Mouse (Mus musculus) kidney, embryonic 15.5 days (tissue): ENCODE measurements around the gene 1700007K13Rik. TPM values are rescaled to one million over a fixed set of nuclear protein-coding genes. Genes with fewer than 3 reads are reported as not detected.
"Not testable (repeated sequence)": the region's sequence is repeated elsewhere in the genome, so short reads cannot be mapped to it uniquely, and the experiment has no call there.

Source experiments
- ATAC-seq: fragments of 200-750 bp; cut with Nextera tagmentation; replicated peaks from 2 replicates; pipeline ENCODE4 v1.8.0; 2017; ENCODE audit warnings: moderate TSS enrichment; ENCODE audit not compliant: low FRiP score
- H3K27ac ChIP-seq: fragments of 300-500 bp; sonication (generic); 2 replicates; pipeline ENCODE4 v1.5.1; 2015; ENCODE audit warnings: mild to moderate bottlenecking, inconsistent platforms
- H3K27me3 ChIP-seq: fragments of 300-500 bp; sonication (generic); 2 replicates; pipeline ENCODE4 v1.6.1; 2015; ENCODE audit warnings: inconsistent platforms
- H3K36me3 ChIP-seq: fragments of 300-500 bp; sonication (generic); 2 replicates; pipeline ENCODE4 v1.6.1; 2015; ENCODE audit warnings: inconsistent platforms
- H3K4me1 ChIP-seq: fragments of 300-500 bp; sonication (generic); 2 replicates; pipeline ENCODE4 v1.6.1; 2015; ENCODE audit warnings: inconsistent platforms
- H3K4me2 ChIP-seq: fragments of 300-500 bp; sonication (generic); 2 replicates; pipeline ENCODE4 v1.6.1; 2015; ENCODE audit warnings: moderate library complexity, mild to moderate bottlenecking, inconsistent platforms
- H3K4me3 ChIP-seq: fragments of 300-500 bp; sonication (generic); replicated peaks from 2 replicates; pipeline ENCODE4 v1.5.1; 2015; ENCODE audit warnings: mild to moderate bottlenecking, inconsistent platforms
- H3K9ac ChIP-seq: fragments of 300-500 bp; sonication (generic); 2 replicates; pipeline ENCODE4 v1.6.1; 2015; ENCODE audit warnings: mild to moderate bottlenecking, inconsistent platforms
- H3K9me3 ChIP-seq: fragments of 300-500 bp; sonication (generic); replicated peaks from 2 replicates; pipeline ENCODE4 v1.6.1; 2016; ENCODE audit warnings: inconsistent platforms
- WGBS: fragments of 180-500 bp; shearing (Covaris S2); methylation state at CpG from one replicate; pipeline ENCODE4 v1.1.7; 2015; ENCODE audit warnings: mixed read lengths; 5-methylcytosine and 5-hydroxymethylcytosine counted together
- polyA plus RNA-seq: library from polyadenylated mRNA; unstranded; fragments of >200 nt; fragmentation: Nextera tagmentation; extraction: Ambion mirVana; gene quantifications from 2 replicates; pipeline ENCODE4 v1.2.1, GENCODE M21; 2015

The 1700007K13Rik gene
- polyA plus RNA-seq = 0.52 TPM in 1 of 2 replicates, not detected in the other

DNA sequence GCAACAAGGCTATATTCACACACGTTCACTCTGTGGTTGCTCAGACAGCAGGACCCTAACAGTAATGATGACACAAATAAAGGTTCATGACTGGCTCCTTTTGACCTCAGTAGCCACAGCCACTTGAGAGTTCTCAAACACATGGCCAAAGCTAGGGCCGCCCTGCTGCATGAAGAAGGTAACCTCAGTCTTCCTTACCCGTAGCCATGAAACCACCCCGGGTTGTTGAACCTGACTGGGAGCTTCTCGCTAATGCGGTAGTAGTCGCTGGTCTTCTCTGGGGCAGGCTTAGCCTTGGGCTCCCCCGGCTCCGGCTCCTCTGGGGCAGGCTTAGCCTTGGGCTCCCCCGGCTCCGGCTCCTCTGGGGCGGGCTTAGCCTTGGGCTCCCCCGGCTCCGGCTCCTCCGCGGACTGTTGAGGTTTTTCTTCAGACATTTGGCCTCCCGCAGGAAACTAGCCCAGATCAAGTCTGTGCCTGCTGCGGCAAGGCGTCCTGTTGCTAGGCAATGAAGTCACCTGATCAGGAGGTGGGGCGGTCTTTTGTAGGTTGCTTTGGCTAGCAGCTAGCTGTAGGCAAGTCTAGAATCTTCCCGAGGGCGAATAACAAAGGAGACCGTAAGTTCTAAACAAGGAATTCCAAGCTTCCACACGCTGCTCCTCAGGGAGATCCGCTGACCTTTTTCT, at the start of gene 1700007K13Rik:
Gene 1700007K13Rik (minus strand): TSS at position 497 of the 683 bp plus-strand sequence.
- H3K4me1 ChIP-seq = peaks cover 20% of the 10 kb centered on the region
- H3K27me3 ChIP-seq = peaks cover 12% of the 10 kb centered on the region
- 0 out of 2 replicates have a peak, but pooled peaks cover 2% of the 10 kb centered on the region for H3K9me3 ChIP-seq
- 5% methylated on average over 25 of the region's 25 CpGs for WGBS
- H3K36me3 ChIP-seq = peaks cover 21% of the 10 kb centered on the region
- no peak within 1 kb of the TSS for H3K27ac ChIP-seq
- ATAC-seq = peak; percentile 76
- H3K4me2 ChIP-seq = peak within 1 kb of the TSS; percentile 77
- H3K4me3 ChIP-seq = peak within 1 kb of the TSS; percentile 39
- H3K9ac ChIP-seq = peak within 1 kb of the TSS; percentile 47; the same call in 1 of the 2 replicates

DNA sequence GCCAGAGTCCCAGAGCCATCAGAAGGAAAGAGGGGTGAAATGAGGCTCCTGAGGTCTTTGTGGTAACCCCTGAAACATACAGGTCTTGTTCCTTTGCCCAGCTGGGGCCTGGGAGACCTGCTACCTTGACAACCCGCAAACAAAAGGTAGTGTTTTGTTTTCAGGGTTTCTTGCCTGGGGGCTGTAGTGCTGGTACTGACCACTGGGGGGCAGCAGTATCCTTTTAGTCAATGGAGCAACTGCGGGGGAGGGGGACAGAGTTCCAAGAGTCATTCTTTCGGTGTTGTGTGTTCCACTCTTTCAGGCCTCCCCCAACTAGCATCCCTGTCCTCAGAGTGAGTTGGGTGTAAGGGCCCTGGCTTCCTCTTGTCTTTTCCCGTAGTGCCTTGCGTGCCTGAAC, 48.4 kb upstream of the 1700007K13Rik start:
- peaks cover 48% of the 10 kb centered on the region for H3K4me1 ChIP-seq
- ATAC-seq = no peak
- no peaks in the 10 kb centered on the region for H3K9me3 ChIP-seq
- WGBS = 22% methylated on average over 5 of the region's 5 CpGs
- peak overlapping the region; percentile 83 for H3K9ac ChIP-seq
- H3K36me3 ChIP-seq = peaks cover 4% of the 10 kb centered on the region; the same call in 1 of the 2 replicates
- H3K27me3 ChIP-seq = no peaks in the 10 kb centered on the region; the same call in 1 of the 2 replicates
- H3K4me3 ChIP-seq = peak overlapping the region; percentile 72
- H3K4me2 ChIP-seq = peak overlapping the region; percentile 98
- no peak overlapping the region for H3K27ac ChIP-seq

DNA sequence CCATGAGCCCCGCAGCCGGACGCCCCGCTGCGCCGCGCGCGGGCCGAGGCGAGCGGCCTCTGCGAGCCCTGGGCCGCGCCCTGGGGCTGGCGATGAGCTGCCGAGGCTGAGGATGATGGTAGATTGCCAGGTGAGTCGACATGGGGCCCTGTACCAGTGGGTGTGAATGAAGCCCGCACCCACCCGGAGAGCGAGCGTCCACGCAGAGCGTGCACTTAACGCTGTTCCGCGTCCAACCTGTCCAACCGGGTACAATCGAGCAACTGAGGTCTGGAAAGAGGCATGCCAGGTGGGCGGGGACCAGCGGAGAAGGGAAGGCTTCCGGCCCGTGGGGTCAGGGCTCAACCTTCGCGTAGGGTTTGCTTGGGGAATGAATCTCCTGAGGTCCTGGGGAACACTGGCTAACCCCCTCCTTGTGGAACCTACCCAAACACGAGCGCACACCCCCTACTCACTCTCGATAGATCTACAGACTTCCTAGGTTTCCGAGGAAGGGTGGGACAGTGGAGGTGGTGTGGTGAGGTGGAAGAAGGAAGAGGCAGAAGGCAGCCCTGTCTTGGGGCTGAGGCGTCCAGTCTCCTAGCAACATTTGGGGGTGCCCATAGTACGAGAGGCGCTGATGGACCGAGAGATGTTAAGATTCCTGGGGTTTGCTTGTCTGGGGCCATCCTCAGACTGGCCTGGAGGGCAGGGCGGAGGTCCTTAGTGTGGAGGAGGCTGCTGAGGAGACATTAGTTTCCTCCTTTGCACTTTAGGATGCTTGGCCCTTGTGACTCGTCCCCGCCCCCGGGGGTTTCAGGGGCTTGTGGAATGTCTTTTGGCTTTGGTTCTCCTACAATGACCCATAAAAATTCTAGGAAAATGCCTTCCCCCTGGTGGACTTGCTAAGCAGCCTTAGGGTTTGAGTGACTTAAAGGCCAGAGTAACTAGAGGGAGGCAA, 47.6 kb upstream of the 1700007K13Rik start:
- Histone ChIP-seq H3K4me1 (peaks cover 48% of the 10 kb centered on the region), H3K27me3 (no peaks in the 10 kb centered on the region; the same call in 1 of the 2 replicates), H3K27ac (peak overlapping the region; percentile 82), H3K4me3 (peak overlapping the region; percentile 72), H3K36me3 (peaks cover 2% of the 10 kb centered on the region; the same call in 1 of the 2 replicates), H3K4me2 (peak overlapping the region; percentile 98), H3K9ac (peak overlapping the region; percentile 83), H3K9me3 (no peaks in the 10 kb centered on the region)
- ATAC-seq = peak; percentile 47
- WGBS = 4% methylated on average over 47 of the region's 47 CpGs

DNA sequence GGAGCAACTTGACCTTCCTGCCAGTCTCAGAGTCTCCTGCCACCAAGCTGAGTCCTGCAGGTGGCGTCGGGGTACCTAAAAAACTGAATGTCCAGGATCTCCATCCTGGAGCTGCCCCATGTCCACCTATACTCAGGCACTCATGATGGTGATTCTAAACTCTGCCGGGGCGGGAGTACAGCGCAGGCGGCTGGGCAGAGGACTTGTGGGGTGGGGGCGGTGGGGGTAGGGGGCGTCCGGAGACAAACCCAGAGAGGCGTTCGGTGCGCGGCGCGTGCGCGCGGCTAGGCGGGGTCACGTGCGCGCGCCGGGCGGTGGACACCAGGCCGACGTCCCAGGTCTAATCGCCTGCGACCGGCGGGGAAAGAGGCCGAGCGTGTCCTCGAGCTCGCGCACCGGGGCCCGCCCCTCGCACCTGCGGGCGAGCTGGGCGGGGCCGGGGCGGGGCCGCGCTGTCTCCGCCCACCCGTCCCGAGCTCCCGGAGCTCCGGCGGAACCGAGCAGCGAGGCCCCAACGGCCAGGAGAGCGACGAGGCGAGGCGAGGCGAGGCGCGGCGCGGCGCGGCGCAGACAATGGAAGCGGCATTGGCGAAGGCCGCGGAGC, 46.8 kb upstream of the 1700007K13Rik start, which contains the start of gene Ralgds:
Gene Ralgds (plus strand): TSS at position 328 of the 604 bp plus-strand sequence.
- WGBS = 1% methylated on average over 25 of the region's 71 CpGs
- Histone ChIP-seq H3K27me3 (no peaks in the 10 kb centered on the region; the same call in 1 of the 2 replicates), H3K36me3 (no peaks in the 10 kb centered on the region), H3K27ac (peak within 1 kb of the TSS; percentile 82), H3K4me3 (peak within 1 kb of the TSS; percentile 72), H3K4me1 (peaks cover 43% of the 10 kb centered on the region), H3K4me2 (peak within 1 kb of the TSS; percentile 98), H3K9me3 (no peaks in the 10 kb centered on the region), H3K9ac (peak within 1 kb of the TSS; percentile 83)
- ATAC-seq = peak; percentile 80

DNA sequence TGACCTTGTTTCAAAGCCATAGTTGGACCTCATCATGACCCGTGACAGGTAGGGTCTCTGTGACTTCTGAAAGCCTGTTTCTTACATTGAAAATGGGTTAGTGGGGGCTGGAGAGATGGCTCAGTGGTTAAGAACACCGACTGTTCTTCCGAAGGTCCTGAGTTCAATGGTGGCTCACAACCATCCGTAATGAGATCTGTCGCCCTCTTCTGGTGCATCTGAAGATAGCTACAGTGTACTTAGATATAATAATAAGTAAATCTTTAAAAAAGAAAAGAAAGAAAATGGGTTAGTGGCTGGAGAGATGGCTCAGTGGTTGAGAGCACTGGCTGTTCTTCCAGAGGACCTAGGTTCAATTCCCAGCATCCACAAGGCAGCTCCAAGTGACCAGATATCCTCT, 45.5 kb upstream of the 1700007K13Rik start:
- H3K9ac ChIP-seq, H3K27me3 ChIP-seq, ATAC-seq, H3K4me3 ChIP-seq, H3K27ac ChIP-seq, H3K9me3 ChIP-seq, H3K4me2 ChIP-seq, H3K36me3 ChIP-seq: not testable (repeated sequence)
- peaks cover 34% of the 10 kb centered on the region for H3K4me1 ChIP-seq
- WGBS = 55% methylated on average over 5 of the region's 5 CpGs

DNA sequence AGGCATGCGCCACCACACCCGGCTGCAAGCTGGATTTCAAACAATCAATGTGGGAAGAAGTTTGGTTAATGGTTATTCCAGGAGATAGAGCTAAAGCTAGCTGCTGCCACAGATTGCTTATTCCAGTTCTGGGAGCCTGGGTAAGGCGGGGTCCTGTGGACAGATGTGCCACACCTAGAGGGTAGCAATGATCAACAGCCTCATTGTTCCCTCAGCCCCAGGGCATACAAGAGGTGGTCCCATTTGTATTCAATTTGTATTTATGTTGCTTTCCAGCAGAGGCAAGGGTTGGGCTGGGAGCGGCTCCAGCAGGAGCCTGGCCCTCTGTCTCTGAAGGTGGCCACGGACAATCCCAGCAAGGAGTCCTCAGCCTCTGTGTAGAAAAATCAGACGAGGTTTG, 40.2 kb upstream of the 1700007K13Rik start:
- Histone ChIP-seq H3K27me3 (no peaks in the 10 kb centered on the region; the same call in 1 of the 2 replicates), H3K9me3 (no peaks in the 10 kb centered on the region), H3K4me2 (no peak overlapping the region), H3K9ac (no peak overlapping the region), H3K27ac (no peak overlapping the region), H3K36me3 (no peaks in the 10 kb centered on the region), H3K4me3 (no peak overlapping the region), H3K4me1 (no peaks in the 10 kb centered on the region)
- no peak for ATAC-seq
- 87% methylated on average over 6 of the region's 6 CpGs for WGBS

DNA sequence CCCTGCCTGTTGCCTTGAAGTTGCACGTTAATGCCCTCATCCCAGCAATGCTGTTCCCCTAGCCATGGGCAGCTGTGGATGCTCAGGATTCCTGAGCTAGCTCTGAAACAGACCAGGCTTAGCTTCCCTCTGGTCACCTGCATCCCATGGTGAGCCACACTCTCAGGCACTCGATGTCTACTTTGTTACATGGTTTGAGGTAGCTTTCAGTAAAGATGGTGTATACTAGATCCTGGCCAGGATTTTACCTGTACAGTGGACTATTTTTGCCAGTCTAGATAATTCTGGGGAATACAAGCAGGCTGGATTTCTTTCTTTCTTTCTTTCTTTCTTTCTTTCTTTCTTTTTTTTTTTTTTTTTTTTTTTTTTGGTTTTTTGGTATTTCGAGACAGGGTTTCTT, 39.7 kb upstream of the 1700007K13Rik start, which contains the start of gene Gm10134:
Gene Gm10134 (plus strand): TSS at position 301 of the 400 bp plus-strand sequence.
- 87% methylated on average over 3 of the region's 3 CpGs for WGBS
- H3K36me3 ChIP-seq = no peaks in the 10 kb centered on the region
- no peaks in the 10 kb centered on the region for H3K9me3 ChIP-seq
- H3K9ac ChIP-seq = no peak within 1 kb of the TSS
- no peak within 1 kb of the TSS for H3K27ac ChIP-seq
- no peak for ATAC-seq
- no peaks in the 10 kb centered on the region for H3K4me1 ChIP-seq
- no peak within 1 kb of the TSS for H3K4me3 ChIP-seq
- no peaks in the 10 kb centered on the region; the same call in 1 of the 2 replicates for H3K27me3 ChIP-seq
- H3K4me2 ChIP-seq = no peak within 1 kb of the TSS

DNA sequence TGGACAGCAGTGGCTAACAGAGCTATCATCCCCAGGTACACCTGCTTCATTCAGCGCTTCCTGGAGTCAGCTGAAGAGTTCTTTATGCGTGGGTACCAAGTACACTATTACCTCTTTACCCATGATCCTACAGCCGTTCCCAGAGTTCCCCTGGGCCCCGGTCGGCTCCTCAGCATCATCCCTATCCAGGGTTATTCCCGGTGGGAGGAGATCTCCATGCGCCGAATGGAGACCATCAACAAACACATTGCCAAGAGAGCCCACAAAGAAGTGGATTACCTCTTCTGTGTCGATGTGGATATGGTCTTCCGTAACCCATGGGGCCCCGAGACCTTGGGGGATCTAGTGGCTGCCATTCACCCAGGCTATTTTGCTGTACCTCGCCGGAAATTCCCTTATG, 38.5 kb upstream of the 1700007K13Rik start:
- 89% methylated on average over 13 of the region's 13 CpGs for WGBS
- Histone ChIP-seq H3K27me3 (no peaks in the 10 kb centered on the region), H3K4me3 (no peak overlapping the region), H3K9ac (no peak overlapping the region), H3K4me1 (no peaks in the 10 kb centered on the region), H3K27ac (no peak overlapping the region), H3K36me3 (no peaks in the 10 kb centered on the region), H3K4me2 (no peak overlapping the region), H3K9me3 (no peaks in the 10 kb centered on the region)
- no peak for ATAC-seq

DNA sequence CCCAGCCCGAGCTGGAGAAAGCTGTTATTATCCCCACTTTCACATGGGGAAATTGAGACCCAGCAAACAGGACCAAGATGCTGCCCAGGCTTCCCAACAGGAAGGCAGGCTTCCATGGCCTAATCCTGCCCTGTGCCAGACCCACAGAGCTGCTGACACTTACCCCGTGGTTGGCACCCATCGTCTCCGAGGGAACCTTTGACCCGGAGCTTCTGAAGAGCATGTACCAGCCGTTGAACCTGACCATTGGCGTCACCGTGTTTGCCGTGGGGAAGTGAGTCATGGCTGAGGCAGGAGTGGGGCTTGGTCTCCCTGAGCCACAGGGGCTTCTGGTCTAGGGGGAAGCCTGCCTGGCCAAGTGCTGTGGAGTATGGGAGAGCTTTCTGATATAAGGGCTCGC, 36.9 kb upstream of the 1700007K13Rik start:
- ATAC-seq = no peak
- no peak overlapping the region for H3K9ac ChIP-seq
- WGBS = 88% methylated on average over 10 of the region's 10 CpGs

DNA sequence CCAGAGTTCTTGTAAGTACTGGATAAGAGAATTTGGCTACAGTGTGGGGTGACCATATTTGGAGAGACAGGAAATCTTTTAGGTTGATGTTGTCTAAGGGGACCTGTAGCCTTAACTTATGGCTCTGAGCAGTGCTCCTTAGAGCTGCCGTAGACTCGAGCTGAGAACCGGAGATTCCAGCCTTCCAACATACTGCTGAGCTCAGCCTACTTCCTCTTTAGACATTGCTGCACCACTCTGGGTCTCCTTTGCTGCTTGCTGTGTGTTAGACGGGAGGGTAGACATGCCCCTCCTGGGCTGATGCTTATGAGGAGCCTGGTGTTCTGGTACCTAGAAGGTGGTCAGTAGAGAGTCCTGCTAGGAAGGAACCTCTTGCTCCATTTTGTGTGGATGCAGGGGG, 32.3 kb upstream of the 1700007K13Rik start:
- no peaks in the 10 kb centered on the region for H3K9me3 ChIP-seq
- no peaks in the 10 kb centered on the region for H3K27me3 ChIP-seq
- no peak overlapping the region for H3K4me3 ChIP-seq
- no peak overlapping the region for H3K9ac ChIP-seq
- 71% methylated on average over 4 of the region's 4 CpGs for WGBS
- H3K4me1 ChIP-seq = peaks cover 16% of the 10 kb centered on the region
- ATAC-seq = no peak
- no peak overlapping the region for H3K27ac ChIP-seq
- H3K36me3 ChIP-seq = no peaks in the 10 kb centered on the region
- H3K4me2 ChIP-seq = peak overlapping the region; percentile 54; the same call in 1 of the 2 replicates

More for the DNA sequence above, 36.9 kb upstream of the 1700007K13Rik start:
- H3K27ac ChIP-seq = no peak overlapping the region
- no peaks in the 10 kb centered on the region for H3K36me3 ChIP-seq
- H3K27me3 ChIP-seq = no peaks in the 10 kb centered on the region
- no peak overlapping the region for H3K4me2 ChIP-seq
- no peaks in the 10 kb centered on the region for H3K9me3 ChIP-seq
- no peaks in the 10 kb centered on the region for H3K4me1 ChIP-seq
- H3K4me3 ChIP-seq = no peak overlapping the region

DNA sequence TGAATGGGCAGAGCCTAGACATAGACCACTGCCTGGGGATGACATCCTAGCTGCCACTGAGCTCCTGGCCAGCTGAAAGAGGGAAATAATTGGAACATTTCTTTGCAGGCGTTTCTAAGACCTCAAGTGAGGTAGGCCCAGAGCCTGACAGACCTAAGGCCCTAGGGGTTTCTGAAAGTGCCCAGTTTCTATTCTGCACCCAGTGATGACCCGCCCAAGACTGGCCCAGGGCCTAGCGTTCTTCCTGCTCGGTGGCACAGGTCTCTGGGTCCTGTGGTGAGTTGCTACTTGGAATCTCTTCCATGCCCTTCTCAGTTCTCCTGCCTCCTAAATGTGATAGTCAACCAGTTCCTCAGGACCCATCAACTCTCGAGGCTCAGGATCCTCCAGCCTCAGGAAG, 31.4 kb upstream of the 1700007K13Rik start:
- Histone ChIP-seq H3K4me1 (peaks cover 16% of the 10 kb centered on the region), H3K27me3 (no peaks in the 10 kb centered on the region), H3K9me3 (no peaks in the 10 kb centered on the region), H3K27ac (peak overlapping the region; percentile 88), H3K9ac (no peak overlapping the region), H3K4me2 (peak overlapping the region; percentile 54), H3K4me3 (peak overlapping the region; percentile 29), H3K36me3 (no peaks in the 10 kb centered on the region)
- no peak for ATAC-seq
- 82% methylated on average over 5 of the region's 5 CpGs for WGBS
